Mouse (Mus musculus) MEL (cell line): ENCODE data around the gene Cacna1g. TPM values are rescaled to one million over a fixed set of nuclear protein-coding genes. Genes with fewer than 3 reads are reported as not detected.

Experiments used
- DNase-seq: peaks from one replicate; pipeline ENCODE4 v3.0.0; 2011; ENCODE audit warnings: low read depth, low spot score
- H3K27ac ChIP-seq: 2 replicates; pipeline ENCODE4 v1.5.1; 2012; ENCODE audit warnings: low read depth, mild to moderate bottlenecking, control low read depth, low read length, moderate library complexity; ENCODE audit not compliant: control insufficient read depth
- H3K27me3 ChIP-seq, 2 experiments: fragments of 150-350 bp in 1 of 2; sonication (generic) in 1 of 2; 2 replicates each; pipeline ENCODE4 v1.6.1; 2012; ENCODE audit warnings: low read length in 2 of 2, mild to moderate bottlenecking in 2 of 2, improper control_type of control experiment in 1 of 2, moderate library complexity in 1 of 2; ENCODE audit not compliant: insufficient read depth in 2 of 2, control insufficient read depth in 1 of 2
- H3K36me3 ChIP-seq, 2 experiments: 2 replicates each; pipeline ENCODE4 v1.6.1; 2012 to 2014; ENCODE audit warnings: low read length in 2 of 2, improper control_type of control experiment in 1 of 2, inconsistent platforms in 1 of 2, mild to moderate bottlenecking in 1 of 2; ENCODE audit not compliant: insufficient read depth in 2 of 2, control insufficient read depth in 1 of 2
- H3K4me1 ChIP-seq, 2 experiments: fragments of 150-350 bp in 1 of 2; sonication (generic) in 1 of 2; 2 replicates each; pipeline ENCODE4 v1.6.1; 2012; ENCODE audit warnings: low read length in 2 of 2, improper control_type of control experiment in 1 of 2, mild to moderate bottlenecking in 1 of 2; ENCODE audit not compliant: insufficient read depth in 2 of 2, control insufficient read depth in 1 of 2
- H3K4me3 ChIP-seq, 2 experiments: fragments of 150-350 bp in 1 of 2; sonication (generic) in 1 of 2; 2 replicates each; pipeline ENCODE4 v1.5.1; 2012; ENCODE audit warnings: low read depth in 2 of 2, low read length in 2 of 2, mild to moderate bottlenecking in 2 of 2, moderate library complexity in 2 of 2, control low read depth in 1 of 2, improper control_type of control experiment in 1 of 2; ENCODE audit not compliant: control insufficient read depth in 1 of 2, insufficient read depth in 1 of 2
- H3K79me2 ChIP-seq: 2 replicates; pipeline ENCODE4 v1.6.1; 2012; ENCODE audit warnings: mild to moderate bottlenecking, low read length, moderate library complexity; ENCODE audit not compliant: control insufficient read depth, poor library complexity, insufficient read depth
- H3K9ac ChIP-seq: 2 replicates; pipeline ENCODE4 v1.6.1; 2012; ENCODE audit warnings: low read depth, mild to moderate bottlenecking, control low read depth, low read length, moderate library complexity; ENCODE audit not compliant: control insufficient read depth, poor library complexity, severe bottlenecking
- H3K9me3 ChIP-seq: fragments of 150-350 bp; sonication (generic); replicated peaks from 2 replicates; pipeline ENCODE4 v1.6.1; 2012; ENCODE audit warnings: mild to moderate bottlenecking, low read length, improper control_type of control experiment, moderate library complexity; ENCODE audit not compliant: insufficient read depth
- CTCF ChIP-seq, 3 experiments: IDR thresholded peaks in 2 of 3; conservative IDR thresholded peaks in 1 of 3; 2 replicates each; pipeline ENCODE4 v1.5.1; 2011 to 2012; ENCODE audit warnings: low read length in 3 of 3, low read depth in 2 of 3, mild to moderate bottlenecking in 2 of 3, improper control_type of control experiment in 1 of 3, inconsistent platforms in 1 of 3, mixed read lengths in 1 of 3, moderate library complexity in 1 of 3; ENCODE audit not compliant: control insufficient read depth in 1 of 3, insufficient read depth in 1 of 3, poor library complexity in 1 of 3, severe bottlenecking in 1 of 3
- ELF1 ChIP-seq: IDR thresholded peaks from 2 replicates; pipeline ENCODE4 v1.6.1; 2014; ENCODE audit warnings: low read depth, mild to moderate bottlenecking, inconsistent platforms, low read length, improper control_type of control experiment, moderate library complexity
- MEF2A ChIP-seq: IDR thresholded peaks from 2 replicates; pipeline ENCODE4 v1.6.1; 2014; ENCODE audit warnings: low read depth, mild to moderate bottlenecking, inconsistent platforms, low read length, improper control_type of control experiment; ENCODE audit not compliant: poor library complexity, insufficient replicate concordance, severe bottlenecking; ENCODE audit errors: extremely low read depth
- POLR2A ChIP-seq, 2 experiments: IDR thresholded peaks; 2 replicates each; pipeline ENCODE4 v1.6.1; 2011 to 2012; ENCODE audit warnings: low read length in 2 of 2, mild to moderate bottlenecking in 2 of 2, control low read depth in 1 of 2, improper control_type of control experiment in 1 of 2, low read depth in 1 of 2, moderate library complexity in 1 of 2; ENCODE audit not compliant: control insufficient read depth in 1 of 2, insufficient read depth in 1 of 2, poor library complexity in 1 of 2
- POLR2AphosphoS5 ChIP-seq: IDR thresholded peaks from 2 replicates; pipeline ENCODE4 v1.6.1; 2012; ENCODE audit warnings: low read depth, borderline replicate concordance, mild to moderate bottlenecking, inconsistent platforms, low read length, moderate library complexity, mixed read lengths
- TCF12 ChIP-seq: IDR thresholded peaks from 2 replicates; pipeline ENCODE4 v1.6.1; 2014; ENCODE audit warnings: low read depth, mild to moderate bottlenecking, inconsistent platforms, low read length, improper control_type of control experiment, moderate library complexity
- ZNF384 ChIP-seq: IDR thresholded peaks from 2 replicates; pipeline ENCODE4 v1.6.1; 2012; ENCODE audit warnings: low read depth, mild to moderate bottlenecking, inconsistent platforms, low read length, improper control_type of control experiment
- polyA plus RNA-seq, 2 experiments: library from polyadenylated mRNA; stranded (reverse) in 1 of 2; unstranded in 1 of 2; fragments of >175 nt in 1 of 2; fragments of >200 nt in 1 of 2; gene quantifications; 2 replicates each; pipeline versions ENCODE4 v1.2.1 to v1.2.4; 2012; ENCODE audit warnings: low replicate concordance in 2 of 2, low read depth in 1 of 2; ENCODE audit not compliant: insufficient read length in 2 of 2, insufficient read depth in 1 of 2, missing spikeins in 1 of 2
- total RNA-seq: library from RNA; depleted of rRNA; stranded (reverse); fragments of 300-350 nt; gene quantifications from 2 replicates; pipeline ENCODE4 v1.2.3, GENCODE M21; 2012

Cacna1g gene
- total and polyA plus RNA-seq, 3 experiments, result 0.01 to 0.04 TPM; not detected in 1

GRCm38 (mm10) chr11:94449239-94449638, 24.8 kb downstream of the Cacna1g start:
- TF ChIP-seq ZNF384, result no peak
- no peak overlapping the region for H3K27ac ChIP-seq
- H3K9ac ChIP-seq, result no peak overlapping the region
- H3K36me3 ChIP-seq, result no peaks in the 10 kb centered on the region
- peaks cover 9 to 13% of the 10 kb centered on the region in 2 experiments for H3K27me3 ChIP-seq
- H3K79me2 ChIP-seq, result no peaks in the 10 kb centered on the region
- H3K4me1 ChIP-seq, result no peaks in the 10 kb centered on the region
- no peak overlapping the region for H3K4me3 ChIP-seq
- H3K9me3 ChIP-seq, result no peaks in the 10 kb centered on the region
- DNase-seq, result no peak

GRCm38 (mm10) chr11:94447017-94447416, 27.0 kb downstream of the Cacna1g start:
- H3K4me3 ChIP-seq, result no peak overlapping the region
- H3K4me1 ChIP-seq, result no peaks in the 10 kb centered on the region
- no peaks in the 10 kb centered on the region for H3K36me3 ChIP-seq
- H3K79me2 ChIP-seq, result no peaks in the 10 kb centered on the region
- no peaks in the 10 kb centered on the region for H3K9me3 ChIP-seq
- peaks cover 12 to 13% of the 10 kb centered on the region in 2 experiments for H3K27me3 ChIP-seq
- no peak overlapping the region for H3K27ac ChIP-seq
- no peak overlapping the region for H3K9ac ChIP-seq
- peak; percentile 10 for DNase-seq
- no peak for TF ChIP-seq CTCF (IDR thresholded peaks at IDR 0.05 in 2 of 3, conservative IDR thresholded peaks at IDR 0.05 in 1 of 3; ENCODE audit: control insufficient read depth in 1 of 3, insufficient read depth in 1 of 3, low read depth in 2 of 3, low read length in 3 of 3, poor library complexity in 1 of 3, severe bottlenecking in 1 of 3)

GRCm38 (mm10) chr11:94445300-94445699, 28.7 kb downstream of the Cacna1g start:
- Histone ChIP-seq H3K79me2 (no peaks in the 10 kb centered on the region), H3K36me3 (no peaks in the 10 kb centered on the region), H3K27me3 (peaks cover 14 to 15% of the 10 kb centered on the region in 2 experiments), H3K9ac (no peak overlapping the region), H3K9me3 (no peaks in the 10 kb centered on the region), H3K27ac (no peak overlapping the region), H3K4me1 (no peaks in the 10 kb centered on the region), H3K4me3 (no peak overlapping the region)
- DNase-seq, result no peak
- TF ChIP-seq POLR2A (IDR thresholded peaks at IDR 0.05; ENCODE audit: control insufficient read depth in 1 of 2, insufficient read depth in 1 of 2, low read depth in 1 of 2, low read length in 2 of 2, poor library complexity in 1 of 2), result 0 out of 4 replicates have a peak, but pooled peaks of 1 of the 2 experiments have one; percentile 20
- TF ChIP-seq TCF12, result no peak

- no peak for DNase-seq
- no peaks in the 10 kb centered on the region for H3K79me2 ChIP-seq
- TF ChIP-seq MEF2A, result no peak
- TF ChIP-seq ELF1, result no peak
- no peak for TF ChIP-seq POLR2AphosphoS5
- H3K36me3 ChIP-seq, result no peaks in the 10 kb centered on the region
- no peaks in the 10 kb centered on the region for H3K4me1 ChIP-seq
- H3K4me3 ChIP-seq, result no peak overlapping the region
- no peak overlapping the region for H3K27ac ChIP-seq
- H3K9me3 ChIP-seq, result no peaks in the 10 kb centered on the region
- H3K9ac ChIP-seq, result no peak overlapping the region
- peaks cover 14 to 16% of the 10 kb centered on the region in 2 experiments for H3K27me3 ChIP-seq
Observed at GRCm38 (mm10) chr11:94444829-94445228, 29.2 kb downstream of the Cacna1g start.
